In the genomic region with DNA sequence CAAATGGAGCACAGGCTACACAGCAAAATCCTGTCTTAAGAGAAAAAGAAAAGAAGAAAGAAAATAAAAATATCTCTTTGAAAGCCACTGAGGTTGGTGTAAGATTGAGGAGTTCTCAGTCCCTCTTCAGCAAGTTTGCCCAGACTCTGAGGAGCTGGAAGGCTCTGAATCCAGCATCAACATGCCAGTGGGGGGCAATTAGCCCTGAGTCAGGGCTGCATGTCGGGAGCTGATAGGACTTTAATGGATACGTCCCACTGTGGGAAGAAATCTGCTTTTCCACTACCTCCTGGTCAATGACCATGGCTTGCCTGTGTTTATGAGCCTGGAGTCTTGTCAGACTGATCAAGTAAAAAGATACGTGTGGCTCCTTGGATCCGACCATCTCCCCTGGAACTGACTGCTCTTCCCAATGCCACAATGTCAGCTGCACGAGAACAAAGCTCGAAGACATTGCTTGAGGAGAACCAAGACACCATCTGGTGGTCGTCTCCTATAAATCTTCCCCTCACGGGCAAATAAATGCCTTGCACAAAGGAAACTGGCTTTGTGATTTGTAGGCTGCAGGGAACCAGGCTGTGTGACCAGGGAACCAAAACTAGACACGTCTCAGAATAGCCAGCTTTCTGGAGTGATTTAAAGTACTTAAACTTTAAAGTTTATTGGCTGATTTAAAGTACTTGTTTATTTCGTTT, we compare ENCODE assay signal across 13 mouse cellular contexts. TPM values are rescaled to one million over a fixed set of nuclear protein-coding genes. Genes with fewer than 3 reads are reported as not detected.
DNase-seq lines count a peak whose midpoint lies in the region; ATAC-seq lines count a peak whose summit lies in the region.
"Had no signal": no experiment of that assay in that cellular context is flagged by ENCODE, and none has a peak within 500 bp of the region (broad histone marks: within the 10 kb centered on the region; RNA-seq: fewer than 3 reads in every experiment).

No protein-coding gene starts in this region.

- no peak overlapping the region for H3K4me2 ChIP-seq in kidney, embryonic 14.5 days (replicated peaks; ENCODE audit: low read depth, low read length)
- H3K4me2 ChIP-seq in embryonic facial prominence, embryonic 14.5 days (ENCODE audit: low read depth, low read length) = no peak overlapping the region
- H3K4me2 ChIP-seq: heart, embryonic 11.5 days had no signal

- H3K9me3 ChIP-seq in kidney, embryonic 14.5 days (ENCODE audit: control insufficient read depth, low read length) = no peaks in the 10 kb centered on the region
- H3K9me3 ChIP-seq in embryonic facial prominence, embryonic 14.5 days (ENCODE audit: control insufficient read depth, low read length) = no peaks in the 10 kb centered on the region
- H3K9me3 ChIP-seq: embryonic facial prominence, embryonic 13.5 days; intestine, embryonic 15.5 days had no signal

- peaks cover 34% of the 10 kb centered on the region for H3K4me1 ChIP-seq in kidney, embryonic 14.5 days (ENCODE audit: control insufficient read depth, insufficient read depth, low read length)
- H3K4me1 ChIP-seq in embryonic facial prominence, embryonic 14.5 days (ENCODE audit: control insufficient read depth, insufficient read depth, low read length) = peaks cover 15% of the 10 kb centered on the region

- H3K4me3 ChIP-seq in kidney, embryonic 14.5 days (ENCODE audit: low read length) = no peak overlapping the region
- H3K4me3 ChIP-seq in embryonic facial prominence, embryonic 14.5 days (ENCODE audit: low read depth, low read length) = no peak overlapping the region
- H3K4me3 ChIP-seq: embryonic facial prominence, embryonic 13.5 days; intestine, embryonic 15.5 days had no signal

- ATAC-seq in kidney, embryonic 14.5 days (ENCODE audit: low FRiP score, low TSS enrichment) = peak; percentile 30; the same call in 1 of the 2 replicates
- ATAC-seq in embryonic facial prominence, embryonic 14.5 days (ENCODE audit: low read depth) = no peak
- ATAC-seq: intestine, embryonic 15.5 days had no signal

- DNase-seq in cerebellum, postnatal 10 days = peak; percentile 46 to 53
- DNase-seq in cerebellum, adult 9-11 months = no peak
- no peak for DNase-seq in kidney, adult 8-10 months
- peak; percentile 41 for DNase-seq in 416B (ENCODE audit: low read depth)
- peak; percentile 58 for DNase-seq in embryonic facial prominence, embryonic 14.5 days (ENCODE audit: low spot score)
- DNase-seq in ovary, adult 18-20 months (ENCODE audit: low spot score) = no peak
- no peak for DNase-seq in heart, postnatal 25 days (ENCODE audit: low spot score)
- DNase-seq: layer of hippocampus, postnatal 36 days; thymus, postnatal 14 days had no signal

- WGBS in kidney, embryonic 14.5 days = 13% methylated on average over 10 of the region's 10 CpGs
- WGBS in embryonic facial prominence, embryonic 14.5 days = 35% methylated on average over 10 of the region's 10 CpGs

- no peaks in the 10 kb centered on the region for H3K36me3 ChIP-seq in kidney, embryonic 14.5 days (ENCODE audit: control insufficient read depth, insufficient read depth, low read length)
- no peaks in the 10 kb centered on the region for H3K36me3 ChIP-seq in embryonic facial prominence, embryonic 14.5 days (ENCODE audit: control insufficient read depth, insufficient read depth, low read length)
- H3K36me3 ChIP-seq: embryonic facial prominence, embryonic 13.5 days; intestine, embryonic 15.5 days had no signal

- no peak overlapping the region for H3K27ac ChIP-seq in kidney, embryonic 14.5 days (ENCODE audit: low read depth, low read length)
- H3K27ac ChIP-seq in embryonic facial prominence, embryonic 14.5 days (replicated peaks; ENCODE audit: low read depth, low read length) = no peak overlapping the region
- H3K27ac ChIP-seq: embryonic facial prominence, embryonic 13.5 days; intestine, embryonic 15.5 days had no signal

- H3K27me3 ChIP-seq in kidney, embryonic 14.5 days (ENCODE audit: control insufficient read depth, insufficient read depth, low read length) = no peaks in the 10 kb centered on the region
- no peaks in the 10 kb centered on the region for H3K27me3 ChIP-seq in embryonic facial prominence, embryonic 14.5 days (replicated peaks; ENCODE audit: control insufficient read depth, insufficient read depth, low read length)
- H3K27me3 ChIP-seq: intestine, embryonic 15.5 days had no signal

- intact Hi-C loops in heart, postnatal 25 days (cut with DNase I) = loop anchor here (2.0 to 10.0 kb wide), 2 partner anchors 32 to 558 kb away; no protein-coding TSS in a partner anchor

- H3K9ac ChIP-seq in kidney, embryonic 14.5 days (ENCODE audit: low read depth, low read length) = no peak overlapping the region
- H3K9ac ChIP-seq in embryonic facial prominence, embryonic 14.5 days (ENCODE audit: low read depth, low read length) = no peak overlapping the region
- H3K9ac ChIP-seq: embryonic facial prominence, embryonic 13.5 days; intestine, embryonic 15.5 days had no signal

RNA-seq across cellular contexts. Expression of gene Trim2, which starts 39.9 kb away (rescaled TPM):
- 21.6 and 32.6 TPM in 2 replicates for polyA plus RNA-seq in kidney, embryonic 14.5 days (2014; fragmentation: Nextera tagmentation; extraction: Ambion mirVana)
- polyA plus RNA-seq in embryonic facial prominence, embryonic 14.5 days (2014; fragmentation: Nextera tagmentation; extraction: Ambion mirVana) = 24.9 and 26.7 TPM in 2 replicates
- 1 to 10 TPM; 6.4 to 7.5 TPM for total RNA-seq in heart, postnatal 25 days (2021)

Comparison
In these comparisons a context has a peak if more than half of its experiments do, and no peak if none do; other contexts are left out.
1. DNase-seq: peak in cerebellum, postnatal 10 days (2 of 2), 416B (single experiment) and embryonic facial prominence, embryonic 14.5 days (single experiment); none in cerebellum, adult 9-11 months (single experiment), kidney, adult 8-10 months (0 of 2), ovary, adult 18-20 months (single experiment) and heart, postnatal 25 days (single experiment).